Mouse (Mus musculus): ENCODE measurements around the gene Micu1. TPM values are rescaled to one million over a fixed set of nuclear protein-coding genes. Genes with fewer than 3 reads are reported as not detected.

The Micu1 gene
- total RNA-seq, 2 experiments from 2014 or later, result 24.3 to 25.8 TPM

DNA sequence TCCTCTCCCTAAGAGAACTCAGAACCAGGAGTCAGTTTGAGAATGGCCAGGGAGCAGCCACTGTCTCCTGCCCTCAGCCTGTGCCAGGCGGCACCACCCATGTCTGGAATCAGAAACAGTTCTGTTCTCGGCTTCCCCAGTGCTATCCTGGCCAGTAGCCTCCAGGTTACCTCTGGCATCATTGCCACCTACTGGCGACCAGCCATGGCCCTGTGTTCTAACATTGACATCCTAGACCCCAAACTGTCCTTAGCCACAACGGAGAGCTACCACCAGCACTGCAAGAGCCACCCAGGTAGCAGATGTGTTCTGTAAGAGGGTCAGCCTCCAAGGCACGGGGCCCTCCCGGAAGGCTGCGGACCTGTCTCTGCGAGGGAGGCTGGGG, 200.3 kb downstream of the Micu1 start:
- no peak for DNase-seq

DNA sequence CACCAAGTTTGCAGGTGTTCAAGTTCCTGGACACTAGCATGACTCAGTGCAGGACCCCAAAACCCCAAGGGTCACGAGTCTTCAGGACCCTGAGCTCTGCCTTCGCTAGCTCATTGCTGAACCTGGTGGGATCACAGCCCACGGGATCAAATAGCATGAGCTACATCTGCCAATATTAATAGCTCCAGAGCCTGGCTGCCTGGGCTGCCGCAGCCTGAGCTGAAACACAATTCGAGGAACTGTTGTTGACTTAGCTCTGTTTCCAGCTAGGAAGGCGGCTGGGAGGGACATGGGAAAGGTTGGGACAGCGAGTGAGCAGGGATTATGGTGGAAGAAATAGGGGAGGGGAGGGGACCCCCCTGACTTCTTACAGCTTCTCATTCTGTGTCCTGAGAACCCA, 200.9 kb downstream of the Micu1 start:
- DNase-seq, result no peak

DNA sequence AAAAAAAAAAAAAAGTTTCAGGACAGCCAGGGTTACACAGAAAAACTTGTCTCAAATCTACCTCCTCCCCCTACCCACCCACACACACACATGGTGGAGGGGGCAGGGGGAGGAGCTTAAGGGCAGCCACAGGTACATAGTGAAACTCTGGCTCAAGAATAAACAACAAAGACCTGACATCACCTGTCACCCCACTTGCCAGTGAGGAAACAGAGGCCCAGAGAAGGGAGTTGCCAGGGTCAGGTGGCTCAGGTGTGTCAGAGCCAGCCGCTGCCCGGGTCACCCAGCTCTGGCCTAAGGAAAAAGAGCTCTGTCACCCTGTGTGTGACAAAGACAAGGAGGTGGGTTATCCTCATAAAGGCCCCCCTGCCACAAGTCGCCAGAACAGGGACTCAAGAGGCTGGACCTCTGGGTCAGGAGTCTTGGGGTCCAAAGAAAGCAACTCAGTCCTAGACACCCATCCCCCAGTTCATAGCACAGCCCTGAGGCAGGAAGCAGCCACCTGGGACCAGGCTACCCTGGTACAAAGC, 204.9 kb downstream of the Micu1 start:
- no peak for DNase-seq

DNA sequence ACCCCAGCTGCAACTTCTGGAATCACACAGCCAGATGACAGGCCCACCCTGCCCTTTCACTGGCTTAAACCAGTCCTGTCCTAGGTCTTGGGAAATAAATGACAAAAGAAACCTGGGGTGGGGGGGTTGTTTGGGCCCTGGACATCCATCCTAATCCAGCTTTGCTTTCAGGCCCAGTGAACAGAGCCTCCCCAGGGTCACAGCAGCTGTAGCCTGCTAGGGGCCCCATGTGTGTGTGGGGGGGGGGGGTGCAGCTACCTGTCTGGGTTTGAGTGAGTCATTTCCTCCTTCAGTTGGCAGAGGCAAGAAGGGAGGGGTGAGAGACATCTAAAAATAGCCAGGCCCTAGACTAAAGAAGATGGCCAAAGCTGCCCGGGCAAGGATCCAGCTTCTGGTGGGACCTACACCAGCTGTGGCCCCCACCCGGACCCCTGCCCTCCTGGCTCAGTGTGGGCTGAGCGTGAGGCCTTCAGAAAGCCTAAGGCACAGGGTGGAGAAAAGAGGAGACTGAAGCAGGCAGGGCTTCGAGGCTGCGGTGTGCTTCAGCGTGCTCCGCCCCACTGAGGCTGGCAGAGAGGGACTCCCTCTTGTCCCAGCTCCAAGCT, 205.5 kb downstream of the Micu1 start:
- no peak for DNase-seq

DNA sequence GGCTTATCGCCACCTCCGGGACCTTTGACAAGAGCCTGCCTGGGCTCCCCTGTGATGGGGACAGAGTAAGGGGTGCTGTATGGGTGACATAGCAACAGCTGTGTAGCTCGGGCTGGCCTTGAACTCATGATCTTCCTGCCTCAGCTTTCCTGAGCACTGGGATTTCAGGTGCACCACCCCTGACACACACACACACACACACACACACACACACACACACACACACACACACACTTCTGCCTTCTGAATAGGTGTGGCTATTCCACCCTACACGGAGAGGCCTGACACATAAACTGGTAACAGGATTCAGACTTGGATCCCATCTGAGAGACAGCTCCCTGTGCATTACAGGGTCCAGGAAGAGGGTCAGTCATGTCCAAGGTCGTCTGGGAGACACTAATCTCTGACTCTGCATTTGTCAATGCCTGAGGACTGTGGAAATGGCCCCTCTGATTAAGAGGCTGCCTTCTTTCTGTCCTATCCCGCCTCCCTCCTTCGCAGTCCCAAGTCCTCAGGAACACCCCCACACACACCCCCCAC, 206.6 kb downstream of the Micu1 start:
- DNase-seq, result no peak

DNA sequence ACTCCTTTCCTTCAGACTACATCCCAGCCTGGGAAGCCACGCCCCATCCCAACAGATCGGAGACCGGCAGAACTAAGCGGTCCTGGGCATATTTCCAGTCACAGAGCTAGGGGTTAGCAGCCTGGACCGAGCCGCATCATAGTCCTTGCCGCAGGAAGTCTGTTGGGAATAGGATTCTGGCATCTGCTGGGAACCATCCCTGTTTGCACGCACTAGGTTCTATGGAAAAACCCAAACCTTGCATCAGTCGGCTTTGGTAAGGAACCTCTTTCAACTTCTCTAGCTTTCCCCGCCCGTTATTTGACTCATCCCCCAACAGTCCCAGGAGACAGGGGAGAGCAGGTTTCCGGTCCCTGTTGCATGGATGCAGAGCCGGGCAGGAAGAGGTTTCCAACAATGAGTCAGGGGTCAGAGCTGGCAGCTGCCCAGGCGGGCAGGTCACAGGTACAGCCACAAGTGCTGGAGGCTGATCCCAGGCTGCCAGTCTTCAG, 207.1 kb downstream of the Micu1 start:
- DNase-seq, result peak; percentile 81 to 85

DNA sequence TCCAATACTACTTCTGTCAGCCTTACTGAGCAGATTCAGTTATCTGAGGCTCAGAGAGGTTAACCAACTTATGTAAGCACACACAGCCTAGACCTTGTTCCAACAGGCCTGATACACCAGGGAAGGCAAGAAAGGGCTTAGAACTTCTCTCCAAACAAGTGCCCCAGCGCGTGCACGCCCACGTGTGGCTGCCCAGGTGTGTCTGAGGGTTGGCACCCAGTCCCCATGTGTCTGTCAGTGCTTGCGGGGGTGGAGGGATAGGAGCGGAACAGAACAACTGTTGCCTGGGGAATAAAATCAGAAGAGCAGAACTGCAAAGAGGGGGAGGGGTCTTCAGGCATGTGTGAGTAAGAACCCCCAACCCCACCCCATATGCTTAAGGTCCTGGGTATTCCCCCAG, 208.8 kb downstream of the Micu1 start:
- no peak for DNase-seq

DNA sequence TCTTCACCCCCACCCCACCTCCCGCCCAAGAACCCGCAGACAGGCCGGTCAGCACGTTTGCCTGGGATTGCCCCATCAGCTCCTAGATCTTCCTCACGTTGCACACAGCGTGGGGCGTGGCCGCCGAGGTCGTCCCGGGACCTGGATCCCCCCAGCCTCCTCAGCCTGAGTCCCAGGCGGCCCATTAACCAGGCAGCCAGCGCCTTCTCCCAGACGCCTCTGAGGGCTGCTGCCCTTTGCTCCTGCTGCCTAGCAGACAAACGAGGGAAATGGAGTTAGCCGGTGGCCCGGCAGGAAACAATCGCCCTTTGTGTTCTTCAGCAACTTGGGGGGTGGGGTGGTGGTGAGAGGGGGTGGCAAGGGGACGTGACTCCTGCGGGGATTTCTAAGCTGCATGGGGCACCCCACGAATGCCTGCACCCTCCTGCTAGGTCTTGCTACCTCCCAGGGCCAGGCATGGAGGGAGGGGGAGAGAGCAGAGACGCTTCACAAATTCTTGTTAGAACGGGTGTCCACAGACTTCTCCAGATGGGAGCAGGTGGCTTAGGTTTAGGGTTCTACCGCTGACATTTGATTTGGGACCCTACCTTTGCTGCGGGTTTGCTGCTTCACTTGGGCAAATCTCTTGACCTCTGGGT, 209.4 kb downstream of the Micu1 start:
- peak; percentile 51 to 83 for DNase-seq

Other genes with a start within 250 kb of the Micu1 start
- gene Gm10322, start 86.4 kb upstream of the Micu1 start, total RNA-seq (2021), result not detected
- gene Mcu, start 85.8 kb upstream of the Micu1 start, total RNA-seq (2021), result 10 to 100 TPM; 21.3 to 22.6 TPM
- gene Dnajb12, start 177.1 kb downstream of the Micu1 start, total RNA-seq (2021), result 10 to 100 TPM; 38.6 to 42.3 TPM
- 100 to 1,000 TPM; 158 to 190 TPM for gene Ddit4, start 249.4 kb downstream of the Micu1 start, total RNA-seq (2021)